Mouse (Mus musculus): Measurements from ENCODE around the gene Emc10. TPM values are rescaled to one million over a fixed set of nuclear protein-coding genes. Genes with fewer than 3 reads are reported as not detected.
A peak's percentile ranks its signal among the peaks of the same experiment; 100 is the strongest.

Emc10 gene
- polyA plus RNA-seq, 1 experiment from 2014 or later = 98.8 TPM

GRCm38 (mm10) chr7:44491391-44491790 is 4.9 kb downstream of the Emc10 start:
- no peak for ATAC-seq (ENCODE audit: insufficient read depth, low FRiP score, low read depth)
- Histone ChIP-seq H3K9me3 (no peaks in the 10 kb centered on the region), H3K27ac (no peak overlapping the region), H3K27me3 (replicated peaks) (no peaks in the 10 kb centered on the region), H3K4me1 (peaks cover 13% of the 10 kb centered on the region), H3K4me3 (replicated peaks) (no peak overlapping the region), H3K36me3 (peaks cover 32% of the 10 kb centered on the region), H3K4me2 (no peak overlapping the region), H3K9ac (no peak overlapping the region; the same call in 1 of the 2 replicates)
- WGBS = 93% methylated on average over 5 of the region's 5 CpGs

- H3K4me3 ChIP-seq (replicated peaks) = no peak overlapping the region
- no peak overlapping the region for H3K4me2 ChIP-seq
- no peaks in the 10 kb centered on the region for H3K27me3 ChIP-seq (replicated peaks)
- ATAC-seq (ENCODE audit: insufficient read depth, low FRiP score, low read depth) = no peak
- no peak overlapping the region for H3K27ac ChIP-seq
- 90% methylated on average over 4 of the region's 4 CpGs for WGBS
- H3K9ac ChIP-seq = no peak overlapping the region
- peaks cover 32% of the 10 kb centered on the region for H3K36me3 ChIP-seq
- no peaks in the 10 kb centered on the region for H3K9me3 ChIP-seq
- peaks cover 7% of the 10 kb centered on the region for H3K4me1 ChIP-seq
Observed at GRCm38 (mm10) chr7:44490281-44490680, 6.0 kb downstream of the Emc10 start.

DNA sequence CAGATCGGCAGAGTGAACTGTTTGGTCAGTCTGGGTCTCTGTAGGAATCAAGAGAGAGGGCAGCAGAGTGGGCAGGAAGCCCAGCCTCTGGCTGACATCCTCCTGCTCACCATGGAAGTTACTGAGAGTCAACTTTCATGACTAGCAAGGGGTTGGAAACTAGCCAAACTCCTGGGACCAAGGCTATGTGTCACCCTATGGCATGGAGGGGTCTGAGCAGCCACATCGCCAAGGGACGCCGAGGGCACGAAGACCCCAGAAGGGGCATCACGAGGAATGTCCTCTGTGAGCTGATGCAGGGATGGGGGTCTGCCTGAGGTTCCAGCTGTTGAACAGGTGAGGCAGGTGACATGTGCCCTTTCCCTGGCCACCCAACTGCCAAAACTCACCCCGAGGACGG is 7.8 kb downstream of the Emc10 start:
- 95% methylated on average over 8 of the region's 8 CpGs for WGBS
- Histone ChIP-seq H3K27ac (no peak overlapping the region), H3K9ac (no peak overlapping the region), H3K4me2 (no peak overlapping the region), H3K9me3 (no peaks in the 10 kb centered on the region), H3K4me1 (no peaks in the 10 kb centered on the region), H3K4me3 (replicated peaks) (no peak overlapping the region), H3K36me3 (peaks cover 32% of the 10 kb centered on the region), H3K27me3 (replicated peaks) (no peaks in the 10 kb centered on the region)
- ATAC-seq (ENCODE audit: insufficient read depth, low FRiP score, low read depth) = no peak

- ATAC-seq (ENCODE audit: insufficient read depth, low FRiP score, low read depth) = no peak
- no peak overlapping the region for H3K27ac ChIP-seq
- 88% methylated on average over 7 of the region's 7 CpGs for WGBS
- H3K9me3 ChIP-seq = no peaks in the 10 kb centered on the region
- H3K27me3 ChIP-seq (replicated peaks) = no peaks in the 10 kb centered on the region
- H3K36me3 ChIP-seq = peaks cover 32% of the 10 kb centered on the region
- H3K4me2 ChIP-seq = no peak overlapping the region
- H3K9ac ChIP-seq = no peak overlapping the region
- no peak overlapping the region for H3K4me3 ChIP-seq (replicated peaks)
- no peaks in the 10 kb centered on the region for H3K4me1 ChIP-seq
Observed at GRCm38 (mm10) chr7:44487936-44488335, 8.4 kb downstream of the Emc10 start.

DNA sequence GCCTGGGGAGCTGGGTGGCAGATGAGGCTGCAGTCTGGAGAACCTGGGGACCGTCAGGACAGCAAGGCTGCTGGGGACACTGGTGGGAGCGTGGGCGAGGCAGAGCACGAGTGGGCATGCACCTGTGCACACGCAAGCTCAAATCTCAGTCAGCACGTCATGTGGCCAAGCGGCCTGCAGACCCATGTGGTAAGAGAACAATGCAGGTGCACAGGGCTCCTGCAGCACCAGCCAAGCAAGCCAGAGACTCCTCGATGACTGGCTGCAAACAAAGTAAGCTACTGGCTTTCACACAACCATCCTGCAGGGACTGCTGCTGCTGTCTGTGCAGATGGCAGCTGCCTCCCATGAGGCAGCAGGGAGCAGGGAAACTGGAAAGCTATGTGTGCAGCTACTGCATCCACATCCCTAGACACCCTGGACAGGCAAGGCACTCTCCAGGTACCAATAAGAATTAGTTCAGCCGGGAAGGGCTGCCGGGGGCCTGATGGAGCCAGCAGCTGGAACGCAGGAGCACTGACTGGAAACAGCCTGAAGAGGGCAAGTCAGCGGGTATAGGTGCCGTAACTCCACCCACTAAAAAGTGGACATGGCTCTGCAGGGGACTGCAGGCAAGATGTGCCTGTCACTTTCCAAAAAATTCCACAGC is 9.3 kb downstream of the Emc10 start:
- WGBS = 66% methylated on average over 13 of the region's 13 CpGs
- H3K9ac ChIP-seq = no peak overlapping the region

GRCm38 (mm10) chr7:44485572-44486195 is 10.6 kb downstream of the Emc10 start:
- Histone ChIP-seq H3K4me3 (replicated peaks) (no peak overlapping the region), H3K9ac (no peak overlapping the region), H3K4me2 (no peak overlapping the region), H3K36me3 (peaks cover 15% of the 10 kb centered on the region), H3K4me1 (no peaks in the 10 kb centered on the region), H3K27ac (no peak overlapping the region), H3K9me3 (no peaks in the 10 kb centered on the region), H3K27me3 (replicated peaks) (no peaks in the 10 kb centered on the region)
- WGBS = 74% methylated on average over 7 of the region's 7 CpGs
- no peak for ATAC-seq (ENCODE audit: insufficient read depth, low FRiP score, low read depth)

More for the DNA sequence above, 9.3 kb downstream of the Emc10 start:
- Histone ChIP-seq H3K9me3 (no peaks in the 10 kb centered on the region), H3K4me3 (replicated peaks) (no peak overlapping the region), H3K4me2 (no peak overlapping the region), H3K27me3 (replicated peaks) (no peaks in the 10 kb centered on the region), H3K4me1 (no peaks in the 10 kb centered on the region), H3K36me3 (peaks cover 28% of the 10 kb centered on the region), H3K27ac (no peak overlapping the region)
- ATAC-seq (ENCODE audit: insufficient read depth, low FRiP score, low read depth) = no peak

DNA sequence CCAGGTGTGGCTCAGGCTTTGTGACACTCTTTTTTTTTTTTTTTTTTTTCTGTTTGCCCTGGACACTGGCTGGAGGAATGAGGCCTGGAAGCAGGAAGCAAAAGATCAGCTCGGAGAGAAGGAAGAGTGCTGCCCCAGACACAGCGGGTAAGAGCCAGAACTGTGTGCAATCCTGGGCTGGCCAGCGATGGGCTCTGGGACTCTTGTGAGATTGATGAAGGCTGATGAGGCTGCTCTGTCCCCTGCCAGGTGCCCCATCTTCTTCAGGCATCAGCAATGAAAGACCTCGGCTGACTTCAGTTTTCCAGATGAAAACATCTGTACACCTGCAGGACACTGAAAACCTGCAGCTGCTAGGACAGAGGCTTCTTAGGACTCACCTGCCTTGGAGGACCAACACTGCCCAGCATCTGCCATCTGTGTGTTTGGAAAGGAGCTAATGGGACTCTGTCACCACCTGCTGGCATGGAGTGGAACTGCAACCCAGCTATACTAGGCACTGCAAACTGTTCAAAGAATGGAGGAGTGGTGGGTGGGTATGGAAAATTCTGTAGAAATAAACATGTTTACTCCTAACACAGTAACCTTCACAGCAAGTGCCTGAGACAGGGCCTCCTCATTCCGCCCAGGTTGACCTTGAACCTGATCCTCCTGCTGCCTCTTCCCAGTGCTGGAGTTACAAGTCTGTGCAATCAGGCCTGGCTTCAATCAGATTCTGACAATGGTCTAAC is 11.3 kb downstream of the Emc10 start:
- 34% methylated on average over 5 of the region's 5 CpGs for WGBS

GRCm38 (mm10) chr7:44484109-44484508 is 12.2 kb downstream of the Emc10 start:
- Histone ChIP-seq H3K4me3 (replicated peaks) (no peak overlapping the region), H3K27ac (no peak overlapping the region), H3K9me3 (no peaks in the 10 kb centered on the region), H3K4me1 (no peaks in the 10 kb centered on the region), H3K9ac (no peak overlapping the region), H3K27me3 (replicated peaks) (no peaks in the 10 kb centered on the region), H3K4me2 (no peak overlapping the region), H3K36me3 (0 out of 2 replicates have a peak, but pooled peaks cover 6% of the 10 kb centered on the region)
- ATAC-seq (ENCODE audit: insufficient read depth, low FRiP score, low read depth) = no peak
- 85% methylated on average over 1 of the region's 1 CpGs for WGBS

More for the DNA sequence above, 11.3 kb downstream of the Emc10 start:
- ATAC-seq (ENCODE audit: insufficient read depth, low FRiP score, low read depth) = no peak; the same call in 1 of the 2 replicates
- H3K27ac ChIP-seq = no peak overlapping the region
- H3K9me3 ChIP-seq = no peaks in the 10 kb centered on the region
- no peak overlapping the region for H3K4me2 ChIP-seq
- peaks cover 8% of the 10 kb centered on the region; the same call in 1 of the 2 replicates for H3K36me3 ChIP-seq
- no peaks in the 10 kb centered on the region for H3K27me3 ChIP-seq (replicated peaks)
- no peak overlapping the region for H3K9ac ChIP-seq
- H3K4me3 ChIP-seq (replicated peaks) = no peak overlapping the region
- H3K4me1 ChIP-seq = no peaks in the 10 kb centered on the region

DNA sequence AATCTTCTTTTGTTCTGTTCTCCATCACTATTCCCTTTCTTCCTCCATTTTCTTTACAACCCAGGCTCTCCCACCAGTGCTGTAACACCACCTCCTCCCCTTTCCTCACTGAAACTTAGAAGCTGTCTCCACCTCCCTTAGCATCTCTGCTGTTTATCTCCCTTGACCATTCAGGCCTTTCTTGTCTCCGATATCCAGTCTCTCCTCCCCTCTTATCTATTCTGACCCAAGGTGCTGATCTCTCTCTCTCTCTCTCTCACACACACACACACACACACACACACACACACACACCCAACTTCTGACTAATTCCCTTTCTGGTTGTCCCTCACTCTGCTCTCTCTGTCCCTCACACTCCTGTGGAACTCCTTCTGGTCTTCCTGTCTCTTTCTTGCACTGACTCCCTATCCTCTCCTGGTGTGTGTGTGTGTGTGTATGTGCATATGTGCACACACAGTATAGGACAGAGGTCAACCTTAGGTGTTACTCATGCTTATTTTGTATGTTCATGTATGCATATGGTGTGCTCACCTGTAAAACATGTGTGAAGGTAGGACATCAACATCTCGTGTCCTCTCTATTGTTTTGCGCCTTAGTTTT is 13.4 kb downstream of the Emc10 start:
- peak; percentile 81; the same call in 1 of the 2 replicates for ATAC-seq (ENCODE audit: insufficient read depth, low FRiP score, low read depth)
- Histone ChIP-seq H3K4me2 (no peak overlapping the region), H3K4me3 (replicated peaks) (no peak overlapping the region), H3K9ac (no peak overlapping the region), H3K4me1 (no peaks in the 10 kb centered on the region), H3K9me3 (no peaks in the 10 kb centered on the region), H3K27me3 (replicated peaks) (no peaks in the 10 kb centered on the region), H3K27ac (no peak overlapping the region), H3K36me3 (no peaks in the 10 kb centered on the region)
- WGBS = 58% methylated on average over 3 of the region's 3 CpGs

DNA sequence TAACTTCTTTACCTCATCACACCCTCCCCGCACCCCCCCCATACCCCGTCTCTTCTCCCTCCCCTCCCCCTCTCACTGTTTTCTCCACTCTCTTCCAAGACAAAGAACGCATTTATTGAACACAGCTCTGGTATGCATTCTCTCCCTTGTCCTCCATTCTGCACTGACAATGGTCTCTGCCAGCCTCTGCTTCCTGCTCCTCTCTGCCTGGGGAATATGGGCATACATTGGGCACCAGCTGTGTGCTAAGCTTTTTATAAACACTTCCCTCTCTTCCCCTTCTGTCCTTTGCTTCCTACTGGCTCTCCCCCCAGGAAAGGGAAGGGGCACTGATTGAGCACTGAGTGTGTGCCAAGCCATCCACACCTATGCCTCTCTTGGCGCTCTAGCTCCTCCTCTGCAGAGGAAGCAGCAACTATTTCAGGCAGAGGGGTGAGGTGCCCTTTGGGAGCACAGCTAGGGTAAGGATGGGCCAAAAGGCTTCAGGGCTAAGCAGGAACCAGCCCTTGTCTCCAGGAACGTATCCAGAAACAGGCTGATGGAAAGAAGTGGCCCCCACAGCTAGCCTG is 21.2 kb downstream of the Emc10 start:
- ATAC-seq (ENCODE audit: insufficient read depth, low FRiP score, low read depth) = no peak
- WGBS = 21% methylated on average over 5 of the region's 5 CpGs
- Histone ChIP-seq H3K27me3 (replicated peaks) (peaks cover 10% of the 10 kb centered on the region; the same call in 1 of the 2 replicates), H3K4me1 (peaks cover 8% of the 10 kb centered on the region; the same call in 1 of the 2 replicates), H3K4me3 (replicated peaks) (no peak overlapping the region), H3K4me2 (no peak overlapping the region), H3K9me3 (no peaks in the 10 kb centered on the region), H3K36me3 (no peaks in the 10 kb centered on the region), H3K9ac (no peak overlapping the region), H3K27ac (no peak overlapping the region)

- peak overlapping the region; percentile 26; the same call in 1 of the 2 replicates for H3K27ac ChIP-seq
- WGBS = 28% methylated on average over 4 of the region's 4 CpGs
- peaks cover 10% of the 10 kb centered on the region; the same call in 1 of the 2 replicates for H3K27me3 ChIP-seq (replicated peaks)
- ATAC-seq (ENCODE audit: insufficient read depth, low FRiP score, low read depth) = peak; percentile 50; the same call in 1 of the 2 replicates
- no peaks in the 10 kb centered on the region for H3K9me3 ChIP-seq
- H3K4me2 ChIP-seq = no peak overlapping the region
- H3K4me1 ChIP-seq = peaks cover 8% of the 10 kb centered on the region; the same call in 1 of the 2 replicates
- no peak overlapping the region for H3K9ac ChIP-seq
- no peaks in the 10 kb centered on the region for H3K36me3 ChIP-seq
- H3K4me3 ChIP-seq (replicated peaks) = no peak overlapping the region
Observed at GRCm38 (mm10) chr7:44474419-44474818, 21.9 kb downstream of the Emc10 start.
